Mouse (Mus musculus) megakaryocyte, adult 5-6 weeks (primary cell): Measurements from ENCODE around the gene Ubox5. TPM values are rescaled to one million over a fixed set of nuclear protein-coding genes. Genes with fewer than 3 reads are reported as not detected.

ENCODE experiments used
- total RNA-seq, 2 experiments: library from RNA; stranded (forward) in 1 of 2; stranded (reverse) in 1 of 2; fragments of 153-499, 151-499 nt in 1 of 2; fragments of 221-1000, 200-1000 nt in 1 of 2; gene quantifications; 2 replicates each; pipeline versions ENCODE4 v1.2.3 to v1.2.4; 2015 to 2017

The Ubox5 gene
- total RNA-seq, 2 experiments from 2014 or later = 4.1 to 4.4 TPM

Other genes with a start within 250 kb of the Ubox5 start
- gene Cpxm1, start 232.5 kb downstream of the Ubox5 start, total RNA-seq (2015) = 0.18 and 0.25 TPM in 2 replicates
- gene Cpxm1, start 232.5 kb downstream of the Ubox5 start, total RNA-seq (2017) = 0.37 and 0.53 TPM in 2 replicates
- gene Gm28372, start 224.8 kb downstream of the Ubox5 start, total RNA-seq (2015) = not detected in 2 replicates
- gene Gm28372, start 224.8 kb downstream of the Ubox5 start, total RNA-seq (2017) = not detected in 2 replicates
- not detected in 2 replicates for gene 1700020A23Rik, start 224.8 kb downstream of the Ubox5 start, total RNA-seq (2015)
- gene 1700020A23Rik, start 224.8 kb downstream of the Ubox5 start, total RNA-seq (2017) = not detected in 2 replicates
- gene Tmem239, start 223.6 kb downstream of the Ubox5 start, total RNA-seq (2015) = not detected in 2 replicates
- not detected in 2 replicates for gene Tmem239, start 223.6 kb downstream of the Ubox5 start, total RNA-seq (2017)
- gene Vps16, start 205.7 kb downstream of the Ubox5 start, total RNA-seq (2015) = 74.6 and 102 TPM in 2 replicates
- 96.7 and 99.6 TPM in 2 replicates for gene Vps16, start 205.7 kb downstream of the Ubox5 start, total RNA-seq (2017)
- gene Pced1a, start 205.3 kb downstream of the Ubox5 start, total RNA-seq (2015) = 6.1 and 6.7 TPM in 2 replicates
- 12.2 and 14.1 TPM in 2 replicates for gene Pced1a, start 205.3 kb downstream of the Ubox5 start, total RNA-seq (2017)
- 59.3 and 60.3 TPM in 2 replicates for gene Ptpra, start 179.8 kb downstream of the Ubox5 start, total RNA-seq (2015)
- 163 and 173 TPM in 2 replicates for gene Ptpra, start 179.8 kb downstream of the Ubox5 start, total RNA-seq (2017)
- gene Mrps26, start 66.3 kb downstream of the Ubox5 start, total RNA-seq (2015) = 39.5 and 42.2 TPM in 2 replicates
- gene Mrps26, start 66.3 kb downstream of the Ubox5 start, total RNA-seq (2017) = 34.3 and 35.4 TPM in 2 replicates
- gene Oxt, start 53.9 kb downstream of the Ubox5 start, total RNA-seq (2015) = not detected in 2 replicates
- gene Oxt, start 53.9 kb downstream of the Ubox5 start, total RNA-seq (2017) = not detected in 2 replicates
- not detected in 2 replicates for gene Avp, start 47.5 kb downstream of the Ubox5 start, total RNA-seq (2015)
- gene Avp, start 47.5 kb downstream of the Ubox5 start, total RNA-seq (2017) = not detected in 2 replicates
- gene Fastkd5, start within 50 bp of the Ubox5 start, total RNA-seq (2015) = 11.0 and 12.4 TPM in 2 replicates
- gene Fastkd5, start within 50 bp of the Ubox5 start, total RNA-seq (2017) = 11.9 and 12.4 TPM in 2 replicates
- 0.25 and 0.65 TPM in 2 replicates for gene Lzts3, start 12.8 kb upstream of the Ubox5 start, total RNA-seq (2015)
- gene Lzts3, start 12.8 kb upstream of the Ubox5 start, total RNA-seq (2017) = 0.24 and 0.37 TPM in 2 replicates
- gene Ddrgk1, start 34.6 kb upstream of the Ubox5 start, total RNA-seq (2015) = 41.6 and 45.2 TPM in 2 replicates
- 51.3 and 64.6 TPM in 2 replicates for gene Ddrgk1, start 34.6 kb upstream of the Ubox5 start, total RNA-seq (2017)
- 30.3 and 31.9 TPM in 2 replicates for gene Itpa, start 37.6 kb upstream of the Ubox5 start, total RNA-seq (2015)
- gene Itpa, start 37.6 kb upstream of the Ubox5 start, total RNA-seq (2017) = 48.5 and 50.7 TPM in 2 replicates
- gene Slc4a11, start 67.5 kb upstream of the Ubox5 start, total RNA-seq (2015) = 0.16 TPM in 1 of 2 replicates, not detected in the other
- gene Slc4a11, start 67.5 kb upstream of the Ubox5 start, total RNA-seq (2017) = not detected in 2 replicates